Mouse (Mus musculus): ENCODE results near the gene Arhgap10.

The Arhgap10 gene

GRCm38 (mm10) chr8:77404017-77404416, 113.7 kb downstream of the Arhgap10 start:
- no peak for DNase-seq (ENCODE audit: extremely low spot score)

DNA sequence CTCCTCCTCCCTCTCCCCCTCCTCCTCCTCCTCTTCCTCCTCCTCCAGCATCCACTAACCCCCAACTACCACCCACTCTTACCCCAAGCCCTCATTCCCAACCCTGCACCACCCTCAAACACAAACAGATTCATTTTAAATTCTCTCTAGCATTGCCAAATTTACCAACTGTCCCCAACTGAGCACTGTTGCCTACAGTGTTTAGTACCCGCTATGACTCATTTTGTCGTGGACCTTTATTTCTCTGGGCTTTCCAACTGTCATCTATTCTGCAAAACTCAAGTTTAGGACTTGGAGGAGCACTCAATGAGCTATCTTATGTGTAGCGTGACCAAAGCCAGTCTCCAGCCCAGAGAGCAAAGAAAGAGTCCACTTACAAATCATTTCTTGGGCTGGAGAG, 115.8 kb downstream of the Arhgap10 start:
- no peak for DNase-seq (ENCODE audit: extremely low spot score)

DNA sequence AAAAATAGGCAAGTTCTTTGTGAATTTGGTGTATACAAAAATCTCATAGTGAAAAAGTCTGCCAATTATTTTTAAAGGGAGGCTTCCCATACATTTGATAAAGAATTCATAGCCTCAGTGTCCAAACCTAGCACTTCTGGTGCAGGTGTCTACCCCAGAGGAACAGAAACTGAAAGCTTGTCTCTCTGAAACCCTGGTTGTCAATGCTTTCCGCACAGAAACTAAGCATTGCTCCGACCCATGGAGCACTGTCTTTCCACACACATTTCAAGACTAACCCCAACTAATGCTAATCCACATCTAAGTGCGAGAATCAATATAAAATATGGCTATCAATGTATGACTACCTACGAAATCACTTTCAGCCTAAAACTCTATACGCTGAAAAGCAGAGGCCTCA, 116.6 kb downstream of the Arhgap10 start:
- no peak for DNase-seq (ENCODE audit: extremely low spot score)

- no peak for DNase-seq (ENCODE audit: extremely low spot score)
These were observed 133.7 kb downstream of the Arhgap10 start for GRCm38 (mm10) chr8:77384080-77384479.

DNA sequence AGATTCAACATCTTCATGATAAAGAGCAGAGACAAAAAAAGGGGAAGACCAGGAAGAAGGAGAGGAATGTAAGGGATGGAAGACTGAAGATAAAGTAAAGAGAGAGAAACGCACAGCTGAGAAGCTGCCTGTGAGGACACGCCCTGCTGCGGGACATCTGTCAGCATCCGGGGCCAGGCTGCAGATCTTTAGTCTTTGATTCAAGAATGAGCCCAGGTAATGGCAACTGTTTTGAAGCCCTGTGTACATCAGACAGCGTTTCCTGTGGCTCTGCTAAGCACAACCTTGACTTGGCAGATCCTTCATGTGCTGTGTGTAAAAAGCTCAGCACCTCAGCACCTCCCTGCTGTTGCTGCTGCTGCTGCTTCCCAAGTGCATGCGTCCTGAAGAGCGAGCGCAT, 134.1 kb downstream of the Arhgap10 start:
- no peak for DNase-seq (ENCODE audit: extremely low spot score)

- DNase-seq (ENCODE audit: extremely low spot score): no peak
These were observed 136.9 kb downstream of the Arhgap10 start for GRCm38 (mm10) chr8:77380844-77381243.

DNA sequence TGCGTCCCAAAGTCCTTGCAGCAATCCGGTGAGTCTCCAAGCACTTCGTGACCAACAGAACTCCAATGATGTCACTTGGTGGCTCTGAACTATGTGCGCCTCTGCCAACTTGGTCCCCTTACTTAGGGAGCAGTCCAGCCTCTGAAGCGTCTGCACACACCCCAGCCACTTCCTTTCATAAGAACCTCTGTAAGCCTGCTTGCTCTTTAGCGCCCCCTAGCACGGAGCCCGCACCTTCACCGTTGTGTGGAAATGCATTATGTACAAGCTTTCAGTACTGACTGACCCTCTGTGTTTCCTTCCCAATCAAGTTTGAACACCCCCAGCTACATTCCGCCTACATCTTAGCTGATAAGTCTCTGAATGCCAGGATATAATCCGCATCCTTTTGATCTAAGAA, 138.5 kb downstream of the Arhgap10 start:
- peak; percentile 46 for DNase-seq (ENCODE audit: extremely low spot score)

- DNase-seq (ENCODE audit: extremely low spot score): no peak
These were observed 141.3 kb downstream of the Arhgap10 start for GRCm38 (mm10) chr8:77376451-77376853.

- DNase-seq (ENCODE audit: extremely low spot score): no peak
These were observed 141.8 kb downstream of the Arhgap10 start for GRCm38 (mm10) chr8:77375999-77376398.

DNA sequence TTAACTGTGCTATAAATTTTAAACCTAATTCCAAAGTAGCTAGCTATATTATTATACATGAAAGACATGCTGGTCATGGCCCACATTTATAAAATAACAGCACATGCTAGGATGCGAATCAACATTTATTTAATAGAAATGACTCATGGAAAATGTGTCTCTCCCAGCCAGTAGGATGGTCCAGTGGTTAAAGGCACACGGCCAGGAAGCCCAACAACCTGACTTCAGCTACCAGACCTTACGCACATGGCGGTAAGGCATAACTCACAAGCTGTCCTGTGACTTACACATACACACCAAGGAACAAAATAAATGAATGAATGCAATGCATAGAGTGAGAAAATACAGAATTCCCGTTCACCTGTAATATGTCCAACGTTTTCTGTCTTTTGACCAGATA, 146.7 kb downstream of the Arhgap10 start:
- DNase-seq (ENCODE audit: extremely low spot score): no peak

- DNase-seq (ENCODE audit: extremely low spot score): no peak
These were observed 147.4 kb downstream of the Arhgap10 start for GRCm38 (mm10) chr8:77370308-77370707.

DNA sequence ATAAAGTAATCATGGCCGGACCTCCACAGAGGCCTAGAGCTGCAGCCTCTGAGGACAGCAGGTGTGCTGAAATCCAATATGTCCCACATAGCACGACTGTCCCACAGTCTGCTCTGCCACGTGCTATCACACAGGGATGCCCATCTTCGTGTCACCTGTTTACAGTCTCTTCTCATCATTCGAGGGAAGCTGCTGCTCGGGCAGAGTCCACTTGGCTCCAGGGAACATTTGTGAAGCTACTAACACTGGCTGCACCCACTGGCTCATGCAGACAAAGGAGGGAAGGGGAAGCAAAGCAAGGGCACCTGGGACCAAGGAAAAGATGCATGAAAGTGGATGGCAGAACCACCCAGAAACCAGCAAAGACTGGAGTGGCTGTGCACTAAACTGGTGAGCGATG, 148.1 kb downstream of the Arhgap10 start:
- DNase-seq (ENCODE audit: extremely low spot score): no peak

GRCm38 (mm10) chr8:77367091-77367490, 150.7 kb downstream of the Arhgap10 start:
- DNase-seq (ENCODE audit: extremely low spot score): no peak

DNA sequence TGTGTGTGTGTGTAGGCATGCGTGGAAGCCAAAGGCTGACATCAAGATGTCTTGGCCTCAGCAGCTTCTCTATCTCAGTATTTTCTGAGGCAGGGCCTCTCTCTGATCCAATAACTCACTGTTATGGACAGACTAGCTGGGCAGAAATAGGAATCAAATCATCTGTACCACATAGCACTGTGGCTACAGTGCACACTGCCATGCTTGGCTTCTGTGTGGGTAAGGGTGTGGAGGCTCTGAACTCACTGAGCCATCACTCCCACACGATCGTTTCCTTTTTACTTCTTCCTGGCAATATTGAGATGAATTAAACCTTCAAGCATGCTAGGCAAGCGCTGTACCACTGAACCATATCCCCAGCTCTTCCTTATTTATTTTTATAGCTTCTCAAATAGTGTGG, 151.3 kb downstream of the Arhgap10 start:
- no peak for DNase-seq (ENCODE audit: extremely low spot score)

DNA sequence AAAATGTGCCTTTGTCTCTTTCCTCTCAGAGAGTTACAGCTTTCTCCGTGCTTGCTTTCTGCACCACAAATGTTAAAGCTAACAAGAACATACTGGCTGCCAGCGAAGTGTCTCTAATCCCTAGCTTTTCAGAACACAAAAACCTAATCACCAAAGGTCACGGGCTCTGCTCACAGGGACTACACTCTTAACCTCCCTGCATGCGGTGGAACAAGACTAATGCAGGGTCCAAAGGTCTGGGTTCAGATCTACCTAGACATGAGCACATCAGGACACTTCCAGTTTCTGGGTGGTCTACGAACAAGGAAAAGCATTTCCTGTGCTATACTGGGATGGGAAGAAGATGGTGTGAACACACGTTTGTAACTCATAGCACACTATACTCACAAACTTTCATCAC, 151.8 kb downstream of the Arhgap10 start:
- no peak for DNase-seq (ENCODE audit: extremely low spot score)

GRCm38 (mm10) chr8:77364472-77364871, 153.3 kb downstream of the Arhgap10 start:
- DNase-seq (ENCODE audit: extremely low spot score): no peak

GRCm38 (mm10) chr8:77360853-77361252, 156.9 kb downstream of the Arhgap10 start:
- DNase-seq (ENCODE audit: extremely low spot score): no peak

DNA sequence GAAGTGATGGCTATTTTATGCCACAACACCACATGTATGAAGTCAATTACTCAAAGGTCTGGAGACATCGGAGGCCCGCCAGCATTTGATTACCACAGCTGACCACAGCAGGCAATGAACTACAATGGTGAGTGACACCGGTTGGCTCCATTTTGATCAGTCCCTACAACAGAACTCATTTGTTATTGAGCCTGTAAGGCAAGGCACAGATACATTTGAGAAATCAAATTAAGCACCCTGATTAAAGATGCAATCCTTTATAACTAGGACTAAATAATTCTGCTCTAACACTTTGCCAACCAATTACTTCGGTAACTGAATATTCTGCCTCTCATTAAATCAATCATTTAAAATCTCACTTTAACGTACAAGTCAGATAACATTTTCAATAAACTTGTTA, 157.3 kb downstream of the Arhgap10 start:
- no peak for DNase-seq (ENCODE audit: extremely low spot score)

GRCm38 (mm10) chr8:77357126-77357525, 160.6 kb downstream of the Arhgap10 start:
- no peak for DNase-seq (ENCODE audit: extremely low spot score)

DNA sequence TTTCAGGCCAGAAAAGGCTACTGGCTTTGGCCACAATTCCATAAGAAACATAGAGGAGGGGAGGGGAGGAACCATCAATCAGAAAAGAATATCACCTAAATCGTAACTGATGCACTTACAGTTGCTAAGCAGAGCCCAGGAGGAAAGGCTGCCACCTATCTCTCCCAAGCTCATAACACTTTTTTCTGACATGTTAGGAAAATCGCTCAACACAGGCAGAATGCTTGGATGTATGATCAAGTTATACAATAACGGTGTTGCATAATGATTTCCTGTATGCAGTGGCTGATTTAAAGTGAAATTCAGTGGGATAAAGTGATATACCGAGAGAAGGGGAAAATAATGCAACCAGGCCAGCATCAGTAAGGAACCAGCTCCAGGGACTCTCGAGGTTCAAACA, 162.4 kb downstream of the Arhgap10 start:
- no peak for DNase-seq (ENCODE audit: extremely low spot score)

GRCm38 (mm10) chr8:77354189-77354588, 163.6 kb downstream of the Arhgap10 start:
- DNase-seq (ENCODE audit: extremely low spot score): no peak

DNA sequence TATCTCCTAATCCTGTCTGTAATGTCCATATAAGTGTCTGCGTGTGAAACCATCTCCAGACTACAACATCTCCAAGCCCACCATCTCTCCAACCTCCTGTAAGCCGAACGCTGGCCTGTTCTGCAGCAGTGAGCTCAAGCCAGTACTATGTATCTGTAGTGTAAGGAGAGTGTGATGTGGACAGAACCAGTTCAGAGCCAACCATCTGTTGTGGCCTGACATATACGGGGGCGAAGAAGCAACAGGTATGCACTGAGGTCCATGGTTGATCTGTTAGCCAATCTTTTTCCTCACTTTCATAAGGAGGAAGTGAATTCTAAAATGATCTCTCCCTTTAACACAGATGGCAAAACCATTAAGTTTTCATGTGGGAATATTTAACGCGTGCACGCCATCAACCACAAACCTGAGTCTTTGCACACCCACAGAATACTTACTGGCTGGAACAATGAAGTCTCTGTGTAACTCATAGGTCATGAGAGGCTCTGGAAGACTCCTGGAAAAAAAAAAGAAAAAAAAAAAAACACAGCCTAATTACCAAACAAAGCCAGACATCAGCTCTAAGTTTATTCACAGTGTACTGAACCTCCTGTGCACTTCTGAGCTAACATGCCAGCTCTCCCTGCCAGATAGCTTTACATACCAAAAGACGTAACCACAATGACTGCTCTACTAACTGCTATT, 166.4 kb downstream of the Arhgap10 start:
- no peak for DNase-seq (ENCODE audit: extremely low spot score)

GRCm38 (mm10) chr8:77350121-77350777, 167.5 kb downstream of the Arhgap10 start:
- DNase-seq (ENCODE audit: extremely low spot score): no peak

GRCm38 (mm10) chr8:77343916-77344315, 173.8 kb downstream of the Arhgap10 start:
- DNase-seq (ENCODE audit: extremely low spot score): no peak

Measured in embryo, embryonic 9.5 days (tissue).